Mouse (Mus musculus) kidney, adult 2 months (tissue): ENCODE measurements around the gene Ube4a.

Experiments used
- CTCF ChIP-seq: fragments of 200-500 bp; conservative IDR thresholded peaks from 2 replicates; pipeline ENCODE4 v1.5.1; 2011; ENCODE audit warnings: low read depth, mild to moderate bottlenecking, control low read depth, low read length, moderate library complexity, mixed read lengths; ENCODE audit not compliant: insufficient read depth, insufficient read length
- POLR2A ChIP-seq: fragments of 200-500 bp; IDR thresholded peaks from one replicate; pipeline ENCODE4 v1.6.1; 2011; ENCODE audit warnings: low read depth, low read length, control low read depth

DNA sequence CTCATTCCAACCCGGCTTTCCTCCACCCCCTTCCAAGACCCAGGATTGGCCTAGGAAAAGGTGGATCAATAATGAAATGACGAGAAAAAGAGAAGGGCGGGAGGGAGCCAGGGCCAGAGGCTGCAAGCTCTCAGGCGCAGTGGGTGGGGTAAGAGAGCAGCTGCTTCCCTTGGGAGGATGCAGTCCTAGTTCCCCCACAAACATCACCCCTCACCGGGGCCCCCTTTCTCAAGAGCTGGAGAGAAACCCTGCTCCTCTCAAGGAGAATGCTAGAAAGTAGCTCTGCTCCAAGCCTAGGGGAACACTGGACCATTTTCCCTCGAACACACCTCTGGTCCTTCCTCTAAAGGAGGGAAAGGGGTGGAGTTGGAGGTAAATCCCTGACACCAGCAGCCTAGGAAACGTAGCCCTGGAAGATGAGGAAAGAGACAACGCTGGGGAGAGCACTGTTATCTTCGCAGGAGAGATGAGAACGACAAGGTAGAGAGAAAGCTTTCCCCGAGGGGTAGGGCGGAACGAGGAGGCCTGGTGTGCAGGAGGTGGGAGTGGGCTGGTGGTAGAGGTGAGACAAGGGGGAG lies 85.6 kb downstream of the Ube4a start:
- TF ChIP-seq CTCF (no peak), POLR2A (no peak)
